Mouse (Mus musculus) mammary gland, adult 2 months (tissue): Measurements from ENCODE around the gene Vmn1r67. TPM values are rescaled to one million over a fixed set of nuclear protein-coding genes. Genes with fewer than 3 reads are reported as not detected.

Experiments used
- polyA plus RNA-seq: library from polyadenylated mRNA; depleted of rRNA; stranded (reverse); fragments of >200 nt; gene quantifications from 2 replicates; pipeline ENCODE4 v1.2.3, GENCODE M21; 2012; ENCODE audit warnings: low replicate concordance; rRNA removed

The Vmn1r67 gene
- polyA plus RNA-seq: not detected in 2 replicates

GRCm38 (mm10) chr7:10443031-10443430, at the start of gene Vmn1r67:
TSS of gene Vmn1r67 (plus strand) at chr7:10443331.

GRCm38 (mm10) chr7:10494786-10495521, 51.8 kb downstream of the Vmn1r67 start, which contains the start of gene Zik1:
TSS of gene Zik1 (minus strand) at chr7:10495394.

Other genes starting within 250 kb of the Vmn1r67 start
- gene Vmn1r66, start 165.3 kb upstream of the Vmn1r67 start, polyA plus RNA-seq: not detected in 2 replicates
- 0.32 and 0.52 TPM in 2 replicates for gene Zik1, start 52.1 kb downstream of the Vmn1r67 start, polyA plus RNA-seq
- gene Vmn1r68, start 115.2 kb downstream of the Vmn1r67 start, polyA plus RNA-seq: not detected in 2 replicates
- gene Vmn1r69, start 170.3 kb downstream of the Vmn1r67 start, polyA plus RNA-seq: not detected in 2 replicates
- not detected in 2 replicates for gene Vmn1r70, start 188.2 kb downstream of the Vmn1r67 start, polyA plus RNA-seq
- gene Nlrp4b, start 244.5 kb downstream of the Vmn1r67 start, polyA plus RNA-seq: not detected in 2 replicates